In the genomic region with DNA sequence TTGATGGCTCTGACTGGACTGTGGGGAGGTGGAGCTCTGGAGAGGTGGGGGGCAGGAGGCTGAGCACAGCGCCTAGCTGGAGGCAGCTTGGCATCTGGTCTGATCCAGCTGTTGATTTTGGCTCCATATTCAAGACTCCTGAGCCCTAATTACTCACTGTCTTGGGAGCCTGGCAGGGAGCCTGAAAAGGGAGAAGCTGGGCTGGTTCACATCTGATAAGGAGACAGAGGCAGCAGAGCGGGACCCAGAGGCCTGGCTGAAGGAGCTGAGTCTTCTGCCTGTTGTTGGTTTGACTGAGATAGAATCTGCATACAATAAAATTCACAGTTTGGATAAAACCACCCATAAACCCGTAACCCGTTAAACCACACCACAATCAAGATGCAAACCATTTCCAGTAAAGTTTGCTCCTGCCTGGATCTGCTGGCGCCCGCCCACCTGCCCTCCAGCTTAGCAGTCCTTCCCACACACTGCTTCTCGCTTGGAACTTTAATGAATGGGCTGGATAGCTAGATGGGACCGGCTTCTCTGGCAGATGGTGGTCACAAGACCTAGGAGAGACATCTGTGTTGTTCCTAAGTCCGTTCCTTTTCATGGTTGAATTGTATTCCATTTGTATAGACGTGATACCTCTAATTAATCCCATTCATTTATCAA, we compare ENCODE assay signal across 8 mouse cellular contexts. TPM values are rescaled to one million over a fixed set of nuclear protein-coding genes. Genes with fewer than 3 reads are reported as not detected.
DNase-seq lines count a peak whose midpoint lies in the region; ATAC-seq and TF ChIP-seq lines count a peak whose summit lies in the region.

No protein-coding gene starts in this region.

- ATAC-seq in erythroid progenitor cell, adult 5-6 weeks (replicated peaks; ENCODE audit: low FRiP score, poor library complexity, severe bottlenecking), result 0 out of 2 replicates have a peak, but pooled peaks have one; percentile 40
- ATAC-seq in activated CD4-positive, CD25-positive, alpha-beta regulatory T cell, adult 4 months, result no peak
- ATAC-seq in forebrain, postnatal 0 days, result no peak

- no peak overlapping the region for H3K4me2 ChIP-seq in forebrain, postnatal 0 days (ENCODE audit: low read depth)

- 74% methylated on average over 10 of the region's 10 CpGs for WGBS in cerebellum, adult 2 months
- 58% methylated on average over 10 of the region's 10 CpGs for WGBS in forebrain, postnatal 0 days

- no peak for TF ChIP-seq POLR2A in cerebellum, adult 2 months (IDR thresholded peaks at IDR 0.05; ENCODE audit: borderline replicate concordance, insufficient read depth, low read length)

- peaks cover 10% of the 10 kb centered on the region for H3K4me1 ChIP-seq in cerebellum, adult 2 months (ENCODE audit: control insufficient read depth, insufficient read depth, low read length)
- no peaks in the 10 kb centered on the region for H3K4me1 ChIP-seq in forebrain, postnatal 0 days (ENCODE audit: insufficient read depth)

- H3K27me3 ChIP-seq in cerebellum, adult 2 months (ENCODE audit: control insufficient read depth, insufficient read depth, low read length), result no peaks in the 10 kb centered on the region
- no peaks in the 10 kb centered on the region for H3K27me3 ChIP-seq in forebrain, postnatal 0 days (ENCODE audit: insufficient read depth, low read length)

- no peak overlapping the region for H3K4me3 ChIP-seq in cerebellum, adult 2 months (replicated peaks; ENCODE audit: insufficient read depth, low read depth, low read length)
- no peak overlapping the region for H3K4me3 ChIP-seq in forebrain, postnatal 0 days (ENCODE audit: low read depth, low read length)

- peak; percentile 27 to 48 for DNase-seq in spleen, postnatal 36 days (ENCODE audit: low spot score in 2 of 2)
- no peak for DNase-seq in spleen, adult 18-20 months
- peak; percentile 76 for DNase-seq in kidney, adult 18-20 months
- peak; percentile 86 to 91 for DNase-seq in lung, postnatal 4 days
- DNase-seq in cerebellum, adult 2 months, result no peak
- no peak for DNase-seq in forebrain, postnatal 0 days

- H3K9me3 ChIP-seq in forebrain, postnatal 0 days (ENCODE audit: low read length), result no peaks in the 10 kb centered on the region

- no peak overlapping the region for H3K27ac ChIP-seq in cerebellum, adult 2 months (ENCODE audit: insufficient read depth, low read length)
- no peak overlapping the region for H3K27ac ChIP-seq in forebrain, postnatal 0 days (ENCODE audit: low read depth, low read length)

- H3K36me3 ChIP-seq in forebrain, postnatal 0 days (ENCODE audit: insufficient read depth), result no peaks in the 10 kb centered on the region

- TF ChIP-seq CTCF in cerebellum, adult 2 months (IDR thresholded peaks at IDR 0.05; ENCODE audit: borderline replicate concordance, insufficient read depth, low read depth, low read length), result no peak
- no peak for TF ChIP-seq CTCF in forebrain, postnatal 0 days (IDR thresholded peaks at IDR 0.05; ENCODE audit: low read depth)

- no peak overlapping the region for H3K9ac ChIP-seq in forebrain, postnatal 0 days

RNA-seq across cellular contexts. Expression of a gene that starts 46.2 kb away (rescaled TPM):
- total RNA-seq in erythroid progenitor cell, adult 5-6 weeks (2015; ENCODE audit: low replicate concordance), result 0.72 and 2.5 TPM in 2 replicates
- total RNA-seq in erythroid progenitor cell, adult 5-6 weeks (2017; ENCODE audit: low replicate concordance), result 1.5 and 2.4 TPM in 2 replicates
- under 1 TPM; 0.33 to 0.57 TPM for polyA plus RNA-seq in activated CD4-positive, CD25-positive, alpha-beta regulatory T cell, adult 4 months (2017; shearing (Covaris generic))
- 0.84 and 1.1 TPM in 2 replicates for polyA plus RNA-seq in cerebellum, adult 2 months (2012; rRNA removed)
- 59.1 and 74.1 TPM in 2 replicates for total RNA-seq in forebrain, postnatal 0 days (2014; rRNA removed)
- 2.2 and 3.9 TPM in 2 replicates for polyA plus RNA-seq in forebrain, postnatal 0 days (2015; fragmentation: Nextera tagmentation; extraction: Ambion mirVana)

Comparison
In these comparisons a context has a peak if more than half of its experiments do, and no peak if none do; other contexts are left out.
1. DNase-seq: peak in spleen, postnatal 36 days (2 of 2), kidney, adult 18-20 months (single experiment) and lung, postnatal 4 days (2 of 2); none in spleen, adult 18-20 months (0 of 2), cerebellum, adult 2 months (0 of 2) and forebrain, postnatal 0 days (single experiment).